Mouse (Mus musculus): Measurements from ENCODE around the gene Pygo1. TPM values are rescaled to one million over a fixed set of nuclear protein-coding genes. Genes with fewer than 3 reads are reported as not detected.

Pygo1 gene
- polyA plus RNA-seq, 1 experiment from 2014 or later: 1.9 TPM

GRCm38 (mm10) chr9:72949572-72949971 lies 24.1 kb downstream of the Pygo1 start:
- no peaks in the 10 kb centered on the region for H3K27me3 ChIP-seq (ENCODE audit: control insufficient read depth, insufficient read depth, low read length)
- H3K4me3 ChIP-seq (ENCODE audit: low read length): no peak overlapping the region
- no peaks in the 10 kb centered on the region for H3K4me1 ChIP-seq (ENCODE audit: control insufficient read depth, insufficient read depth, low read length)
- no peak overlapping the region for H3K9ac ChIP-seq (ENCODE audit: low read length)
- ATAC-seq (replicated peaks; ENCODE audit: extremely low read depth, insufficient read depth, low FRiP score): no peak
- H3K36me3 ChIP-seq (ENCODE audit: control insufficient read depth, insufficient read depth): peaks cover 15% of the 10 kb centered on the region
- 66% methylated on average over 7 of the region's 7 CpGs for WGBS
- no peak overlapping the region for H3K27ac ChIP-seq (ENCODE audit: low read length)
- no peak overlapping the region for H3K4me2 ChIP-seq (ENCODE audit: low read depth, low read length)
- peaks cover 5% of the 10 kb centered on the region; the same call in 1 of the 2 replicates for H3K9me3 ChIP-seq (replicated peaks; ENCODE audit: control insufficient read depth, low read length)

- no peaks in the 10 kb centered on the region for H3K9me3 ChIP-seq (replicated peaks; ENCODE audit: control insufficient read depth, low read length)
- no peak overlapping the region for H3K4me3 ChIP-seq (ENCODE audit: low read length)
- no peak overlapping the region for H3K4me2 ChIP-seq (ENCODE audit: low read depth, low read length)
- no peaks in the 10 kb centered on the region for H3K27me3 ChIP-seq (ENCODE audit: control insufficient read depth, insufficient read depth, low read length)
- H3K4me1 ChIP-seq (ENCODE audit: control insufficient read depth, insufficient read depth, low read length): no peaks in the 10 kb centered on the region
- H3K36me3 ChIP-seq (ENCODE audit: control insufficient read depth, insufficient read depth): no peaks in the 10 kb centered on the region
- no peak for ATAC-seq (replicated peaks; ENCODE audit: extremely low read depth, insufficient read depth, low FRiP score)
- no peak overlapping the region for H3K27ac ChIP-seq (ENCODE audit: low read length)
- WGBS: 45% methylated on average over 2 of the region's 2 CpGs
- H3K9ac ChIP-seq (ENCODE audit: low read length): no peak overlapping the region
Measured at GRCm38 (mm10) chr9:72954746-72955145, 29.3 kb downstream of the Pygo1 start.

- no peak overlapping the region for H3K27ac ChIP-seq (ENCODE audit: low read length)
- no peak for ATAC-seq (replicated peaks; ENCODE audit: extremely low read depth, insufficient read depth, low FRiP score)
- WGBS: 22% methylated on average over 1 of the region's 1 CpGs
- no peak overlapping the region for H3K4me3 ChIP-seq (ENCODE audit: low read length)
- no peaks in the 10 kb centered on the region for H3K4me1 ChIP-seq (ENCODE audit: control insufficient read depth, insufficient read depth, low read length)
- H3K27me3 ChIP-seq (ENCODE audit: control insufficient read depth, insufficient read depth, low read length): no peaks in the 10 kb centered on the region
- H3K36me3 ChIP-seq (ENCODE audit: control insufficient read depth, insufficient read depth): no peaks in the 10 kb centered on the region
- no peaks in the 10 kb centered on the region for H3K9me3 ChIP-seq (replicated peaks; ENCODE audit: control insufficient read depth, low read length)
- H3K4me2 ChIP-seq (ENCODE audit: low read depth, low read length): no peak overlapping the region
- no peak overlapping the region for H3K9ac ChIP-seq (ENCODE audit: low read length)
Measured at GRCm38 (mm10) chr9:72955546-72955945, 30.1 kb downstream of the Pygo1 start.

GRCm38 (mm10) chr9:72958521-72959450 lies 33.3 kb downstream of the Pygo1 start, which contains the start of the genes Dyx1c1 and Gm44503:
Dyx1c1 (plus strand) TSS chr9:72958785.
Gm44503 (plus strand) TSS chr9:72958852.
- ATAC-seq (replicated peaks; ENCODE audit: extremely low read depth, insufficient read depth, low FRiP score): peak; percentile 84
- H3K27me3 ChIP-seq (ENCODE audit: control insufficient read depth, insufficient read depth, low read length): no peaks in the 10 kb centered on the region
- peak within 1 kb of the TSS; percentile 88 for H3K4me2 ChIP-seq (ENCODE audit: low read depth, low read length)
- no peaks in the 10 kb centered on the region for H3K9me3 ChIP-seq (replicated peaks; ENCODE audit: control insufficient read depth, low read length)
- no peaks in the 10 kb centered on the region for H3K4me1 ChIP-seq (ENCODE audit: control insufficient read depth, insufficient read depth, low read length)
- 3% methylated on average over 43 of the region's 43 CpGs for WGBS
- peak within 1 kb of the TSS; percentile 77 for H3K9ac ChIP-seq (ENCODE audit: low read length)
- H3K27ac ChIP-seq (ENCODE audit: low read length): peak within 1 kb of the TSS; percentile 11; the same call in 1 of the 2 replicates
- H3K36me3 ChIP-seq (ENCODE audit: control insufficient read depth, insufficient read depth): no peaks in the 10 kb centered on the region
- H3K4me3 ChIP-seq (ENCODE audit: low read length): peak within 1 kb of the TSS; percentile 84

- Histone ChIP-seq H3K9ac (ENCODE audit: low read length) (no peak overlapping the region), H3K27ac (ENCODE audit: low read length) (no peak overlapping the region), H3K4me1 (ENCODE audit: control insufficient read depth, insufficient read depth, low read length) (no peaks in the 10 kb centered on the region), H3K27me3 (ENCODE audit: control insufficient read depth, insufficient read depth, low read length) (no peaks in the 10 kb centered on the region), H3K9me3 (replicated peaks; ENCODE audit: control insufficient read depth, low read length) (no peaks in the 10 kb centered on the region), H3K4me2 (ENCODE audit: low read depth, low read length) (no peak overlapping the region), H3K36me3 (ENCODE audit: control insufficient read depth, insufficient read depth) (no peaks in the 10 kb centered on the region), H3K4me3 (ENCODE audit: low read length) (no peak overlapping the region)
- ATAC-seq (replicated peaks; ENCODE audit: extremely low read depth, insufficient read depth, low FRiP score): no peak
- WGBS: 57% methylated on average over 8 of the region's 8 CpGs
Measured at GRCm38 (mm10) chr9:72961346-72961745, 35.9 kb downstream of the Pygo1 start.

GRCm38 (mm10) chr9:72961959-72962358 lies 36.5 kb downstream of the Pygo1 start:
- H3K9me3 ChIP-seq (replicated peaks; ENCODE audit: control insufficient read depth, low read length): no peaks in the 10 kb centered on the region
- no peak overlapping the region for H3K4me2 ChIP-seq (ENCODE audit: low read depth, low read length)
- H3K4me1 ChIP-seq (ENCODE audit: control insufficient read depth, insufficient read depth, low read length): no peaks in the 10 kb centered on the region
- no peak overlapping the region for H3K27ac ChIP-seq (ENCODE audit: low read length)
- no peak overlapping the region for H3K9ac ChIP-seq (ENCODE audit: low read length)
- H3K36me3 ChIP-seq (ENCODE audit: control insufficient read depth, insufficient read depth): no peaks in the 10 kb centered on the region
- no peaks in the 10 kb centered on the region for H3K27me3 ChIP-seq (ENCODE audit: control insufficient read depth, insufficient read depth, low read length)
- no peak overlapping the region for H3K4me3 ChIP-seq (ENCODE audit: low read length)
- WGBS: 72% methylated on average over 15 of the region's 15 CpGs
- no peak for ATAC-seq (replicated peaks; ENCODE audit: extremely low read depth, insufficient read depth, low FRiP score)

GRCm38 (mm10) chr9:72968349-72969061 lies 43.1 kb downstream of the Pygo1 start:
- Histone ChIP-seq H3K27me3 (ENCODE audit: control insufficient read depth, insufficient read depth, low read length) (no peaks in the 10 kb centered on the region), H3K27ac (ENCODE audit: low read length) (no peak overlapping the region), H3K4me2 (ENCODE audit: low read depth, low read length) (no peak overlapping the region), H3K9ac (ENCODE audit: low read length) (no peak overlapping the region), H3K36me3 (ENCODE audit: control insufficient read depth, insufficient read depth) (no peaks in the 10 kb centered on the region), H3K4me3 (ENCODE audit: low read length) (no peak overlapping the region), H3K9me3 (replicated peaks; ENCODE audit: control insufficient read depth, low read length) (no peaks in the 10 kb centered on the region), H3K4me1 (ENCODE audit: control insufficient read depth, insufficient read depth, low read length) (no peaks in the 10 kb centered on the region)
- 29% methylated on average over 11 of the region's 11 CpGs for WGBS
- ATAC-seq (replicated peaks; ENCODE audit: extremely low read depth, insufficient read depth, low FRiP score): peak; percentile 52; the same call in 1 of the 2 replicates

- no peak for ATAC-seq (replicated peaks; ENCODE audit: extremely low read depth, insufficient read depth, low FRiP score)
- Histone ChIP-seq H3K36me3 (ENCODE audit: control insufficient read depth, insufficient read depth) (no peaks in the 10 kb centered on the region), H3K4me1 (ENCODE audit: control insufficient read depth, insufficient read depth, low read length) (no peaks in the 10 kb centered on the region), H3K4me3 (ENCODE audit: low read length) (no peak overlapping the region), H3K4me2 (ENCODE audit: low read depth, low read length) (no peak overlapping the region), H3K9ac (ENCODE audit: low read length) (no peak overlapping the region), H3K27me3 (ENCODE audit: control insufficient read depth, insufficient read depth, low read length) (no peaks in the 10 kb centered on the region), H3K9me3 (replicated peaks; ENCODE audit: control insufficient read depth, low read length) (no peaks in the 10 kb centered on the region), H3K27ac (ENCODE audit: low read length) (no peak overlapping the region)
- WGBS: 63% methylated on average over 7 of the region's 7 CpGs
Measured at GRCm38 (mm10) chr9:72969874-72970273, 44.4 kb downstream of the Pygo1 start.

- no peak overlapping the region for H3K4me2 ChIP-seq (ENCODE audit: low read depth, low read length)
- no peak overlapping the region for H3K4me3 ChIP-seq (ENCODE audit: low read length)
- ATAC-seq (replicated peaks; ENCODE audit: extremely low read depth, insufficient read depth, low FRiP score): no peak
- no peak overlapping the region for H3K27ac ChIP-seq (ENCODE audit: low read length)
- no peaks in the 10 kb centered on the region for H3K4me1 ChIP-seq (ENCODE audit: control insufficient read depth, insufficient read depth, low read length)
- 77% methylated on average over 5 of the region's 5 CpGs for WGBS
- H3K27me3 ChIP-seq (ENCODE audit: control insufficient read depth, insufficient read depth, low read length): no peaks in the 10 kb centered on the region
- no peaks in the 10 kb centered on the region for H3K36me3 ChIP-seq (ENCODE audit: control insufficient read depth, insufficient read depth)
- no peak overlapping the region for H3K9ac ChIP-seq (ENCODE audit: low read length)
- H3K9me3 ChIP-seq (replicated peaks; ENCODE audit: control insufficient read depth, low read length): no peaks in the 10 kb centered on the region
Measured at GRCm38 (mm10) chr9:72972435-72972834, 47.0 kb downstream of the Pygo1 start.

All from heart, embryonic 16.5 days (tissue).